Mouse (Mus musculus) CH12.LX (cell line): ENCODE results near the gene Hinfp.

Experiments
- CHD2 ChIP-seq: IDR thresholded peaks from 2 replicates; pipeline ENCODE4 v1.6.1; 2011; ENCODE audit warnings: low read length, improper control_type of control experiment
- CTCF ChIP-seq, 2 experiments: IDR thresholded peaks in 1 of 2; conservative IDR thresholded peaks in 1 of 2; 2 replicates each; pipeline ENCODE4 v1.5.1; 2011 to 2012; ENCODE audit warnings: low read depth in 2 of 2, low read length in 2 of 2, improper control_type of control experiment in 1 of 2, inconsistent platforms in 1 of 2, mild to moderate bottlenecking in 1 of 2, moderate library complexity in 1 of 2
- POLR2A ChIP-seq: IDR thresholded peaks from 2 replicates; pipeline ENCODE4 v1.6.1; 2011; ENCODE audit warnings: low read depth, mild to moderate bottlenecking, improper control_type of control experiment, low read length

- TF ChIP-seq CTCF (conservative IDR thresholded peaks at IDR 0.05 in 1 of 2, IDR thresholded peaks at IDR 0.05 in 1 of 2; ENCODE audit: low read depth in 2 of 2, low read length in 2 of 2) (peak; percentile 7 to 59; a peak in 3 of 4 replicates), CHD2 (no peak), POLR2A (no peak)
Observed at GRCm38 (mm10) chr9:44268432-44268831, 37.0 kb downstream of the Hinfp start, which contains the start of gene Nlrx1.
